ENCODE assay signal across 28 mouse cellular contexts in the genomic region with DNA sequence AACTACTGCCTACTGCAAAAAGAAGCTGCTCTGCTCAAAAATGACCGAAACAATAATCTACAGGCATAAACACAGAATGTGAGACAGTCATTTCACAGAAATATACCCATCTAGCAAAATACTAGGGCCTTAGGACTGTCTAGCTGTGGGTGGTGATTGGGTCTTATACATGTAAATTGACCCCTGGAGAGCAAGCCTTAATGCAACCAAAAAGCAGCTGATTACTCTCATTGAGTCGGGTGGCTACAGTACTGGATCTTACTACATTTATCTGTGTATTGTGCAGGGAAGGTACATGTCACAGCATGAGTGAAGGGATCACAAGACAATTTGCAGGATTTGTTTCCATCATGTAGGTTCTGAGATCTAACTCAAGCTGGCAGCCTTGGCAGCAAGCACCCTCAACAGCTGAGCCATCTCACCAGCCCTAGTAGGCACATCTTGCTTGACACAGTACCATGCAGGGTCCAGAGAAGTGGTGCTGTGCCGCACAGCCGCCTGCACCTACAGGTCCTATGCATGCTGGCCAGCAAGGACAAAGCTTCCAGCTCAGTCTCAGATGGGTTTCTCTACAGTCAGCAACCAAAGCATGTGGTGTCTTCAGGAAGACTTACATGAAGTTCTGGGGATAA. TPM values are rescaled to one million over a fixed set of nuclear protein-coding genes. Genes with fewer than 3 reads are reported as not detected.
DNase-seq lines count a peak whose midpoint lies in the region; ATAC-seq lines count a peak whose summit lies in the region.
"Had no signal": no experiment of that assay in that cellular context is flagged by ENCODE, and none has a peak within 500 bp of the region (broad histone marks: within the 10 kb centered on the region; RNA-seq: fewer than 3 reads in every experiment).

No protein-coding gene starts in this region.

- peaks cover 68% of the 10 kb centered on the region for H3K36me3 ChIP-seq in intestine, embryonic 14.5 days (ENCODE audit: control insufficient read depth, insufficient read depth, low read length)
- peaks cover 39% of the 10 kb centered on the region for H3K36me3 ChIP-seq in intestine, embryonic 16.5 days (ENCODE audit: control insufficient read depth, insufficient read depth, low read length)

- peak; percentile 20 for DNase-seq in intestine, embryonic 14.5 days (ENCODE audit: low spot score)
- peak; percentile 25 for DNase-seq in testis, postnatal 10 days (ENCODE audit: low spot score)
- DNase-seq in testis, postnatal 14 days (ENCODE audit: low spot score), result no peak
- DNase-seq in ZHBTc4 (ENCODE audit: low read depth, low spot score), result peak; percentile 61
- no peak for DNase-seq in spleen, adult 18-20 months
- DNase-seq: adrenal gland, adult 2 months; adrenal gland, postnatal 14 days; cerebellum, adult 11 months; cerebellum, adult 2 months; cerebellum, adult 9-11 months; cerebellum, postnatal 36 days; gastrocnemius, postnatal 10 days; gastrocnemius, postnatal 36 days; heart, adult 18-20 months; heart, postnatal 14 days; heart, postnatal 4 days had no signal

- WGBS in intestine, embryonic 14.5 days, result 94% methylated on average over 4 of the region's 4 CpGs
- WGBS in intestine, embryonic 16.5 days, result 90% methylated on average over 4 of the region's 4 CpGs

- ATAC-seq in intestine, embryonic 14.5 days (replicated peaks; ENCODE audit: low FRiP score, low TSS enrichment, low read depth), result no peak
- ATAC-seq in intestine, embryonic 16.5 days, result no peak
- ATAC-seq: CD4-positive, CD25-positive, alpha-beta regulatory T cell, adult 4 months; forebrain, embryonic 13.5 days; forebrain, embryonic 16.5 days; hindbrain, postnatal 0 days; inflammation-experienced regulatory T-cells, adult 6 months had no signal

- no peaks in the 10 kb centered on the region for H3K27me3 ChIP-seq in intestine, embryonic 14.5 days (replicated peaks; ENCODE audit: control insufficient read depth, insufficient read depth, low read length)
- H3K27me3 ChIP-seq in intestine, embryonic 16.5 days (replicated peaks; ENCODE audit: control insufficient read depth, insufficient read depth, low read length), result no peaks in the 10 kb centered on the region
- H3K27me3 ChIP-seq: forebrain, embryonic 13.5 days; heart, embryonic 13.5 days had no signal

- H3K9ac ChIP-seq in intestine, embryonic 14.5 days (ENCODE audit: low read length), result no peak overlapping the region
- no peak overlapping the region for H3K9ac ChIP-seq in intestine, embryonic 16.5 days (ENCODE audit: low read depth, low read length)
- H3K9ac ChIP-seq: forebrain, embryonic 13.5 days; heart, embryonic 13.5 days; hindbrain, embryonic 14.5 days had no signal

- no peak overlapping the region for H3K4me2 ChIP-seq in intestine, embryonic 14.5 days (ENCODE audit: low read length)
- no peak overlapping the region for H3K4me2 ChIP-seq in intestine, embryonic 16.5 days (ENCODE audit: low read depth, low read length)
- H3K4me2 ChIP-seq: forebrain, embryonic 13.5 days; heart, embryonic 13.5 days; hindbrain, embryonic 14.5 days had no signal

- no peaks in the 10 kb centered on the region for H3K4me1 ChIP-seq in intestine, embryonic 14.5 days (replicated peaks; ENCODE audit: control insufficient read depth, insufficient read depth, low read length)
- no peaks in the 10 kb centered on the region for H3K4me1 ChIP-seq in intestine, embryonic 16.5 days (ENCODE audit: control insufficient read depth, insufficient read depth, low read length)
- H3K4me1 ChIP-seq: forebrain, embryonic 10.5 days; forebrain, embryonic 13.5 days; heart, embryonic 10.5 days had no signal

- no peak overlapping the region for H3K27ac ChIP-seq in intestine, embryonic 14.5 days (ENCODE audit: low read depth)
- no peak overlapping the region for H3K27ac ChIP-seq in intestine, embryonic 16.5 days (ENCODE audit: low read length)
- H3K27ac ChIP-seq: forebrain, embryonic 10.5 days; forebrain, embryonic 13.5 days; heart, embryonic 10.5 days; heart, embryonic 13.5 days; hindbrain, embryonic 14.5 days; hindbrain, postnatal 0 days had no signal

- H3K9me3 ChIP-seq in intestine, embryonic 14.5 days (ENCODE audit: control insufficient read depth, low read length), result peaks cover 2% of the 10 kb centered on the region; the same call in 1 of the 2 replicates
- peaks cover 9% of the 10 kb centered on the region; the same call in 1 of the 2 replicates for H3K9me3 ChIP-seq in intestine, embryonic 16.5 days (ENCODE audit: control insufficient read depth, low read length)

- H3K4me3 ChIP-seq in intestine, embryonic 14.5 days (ENCODE audit: low read depth, low read length), result no peak overlapping the region
- H3K4me3 ChIP-seq in intestine, embryonic 16.5 days (ENCODE audit: low read length), result no peak overlapping the region
- H3K4me3 ChIP-seq: forebrain, embryonic 10.5 days; forebrain, embryonic 13.5 days; heart, embryonic 10.5 days; heart, embryonic 13.5 days had no signal

RNA-seq across cellular contexts. Expression of a gene that starts 12.2 kb away (rescaled TPM):
- 5.6 and 5.8 TPM in 2 replicates for polyA plus RNA-seq in intestine, embryonic 14.5 days (2014; fragmentation: Nextera tagmentation; extraction: Ambion mirVana)
- 4.9 and 6.2 TPM in 2 replicates for polyA plus RNA-seq in intestine, embryonic 16.5 days (2015; fragmentation: Nextera tagmentation; extraction: Ambion mirVana)

RNA-seq across cellular contexts. Expression of a gene that starts 12.8 kb away (rescaled TPM):
- 0.73 and 1.3 TPM in 2 replicates for polyA plus RNA-seq in intestine, embryonic 14.5 days (2014; fragmentation: Nextera tagmentation; extraction: Ambion mirVana)
- 0.54 TPM in 1 of 2 replicates, not detected in the other for polyA plus RNA-seq in intestine, embryonic 16.5 days (2015; fragmentation: Nextera tagmentation; extraction: Ambion mirVana)
- polyA plus RNA-seq: embryonic facial prominence, embryonic 11.5 days; heart, embryonic 16.5 days had no signal

RNA-seq across cellular contexts. Expression of a gene that starts 29.0 kb away (rescaled TPM):
- 52.6 and 55.9 TPM in 2 replicates for polyA plus RNA-seq in intestine, embryonic 14.5 days (2014; fragmentation: Nextera tagmentation; extraction: Ambion mirVana)
- polyA plus RNA-seq in intestine, embryonic 16.5 days (2015; fragmentation: Nextera tagmentation; extraction: Ambion mirVana), result 50.0 and 53.7 TPM in 2 replicates

RNA-seq across cellular contexts. Expression of a gene that starts 29.0 kb away (rescaled TPM):
- 27.4 and 27.5 TPM in 2 replicates for polyA plus RNA-seq in intestine, embryonic 14.5 days (2014; fragmentation: Nextera tagmentation; extraction: Ambion mirVana)
- 15.6 and 16.7 TPM in 2 replicates for polyA plus RNA-seq in intestine, embryonic 16.5 days (2015; fragmentation: Nextera tagmentation; extraction: Ambion mirVana)

RNA-seq across cellular contexts. Expression of a gene that starts 46.5 kb away (rescaled TPM):
- 10.4 and 12.3 TPM in 2 replicates for polyA plus RNA-seq in intestine, embryonic 14.5 days (2014; fragmentation: Nextera tagmentation; extraction: Ambion mirVana)
- polyA plus RNA-seq in intestine, embryonic 16.5 days (2015; fragmentation: Nextera tagmentation; extraction: Ambion mirVana), result 8.2 and 13.5 TPM in 2 replicates

Comparison
In these comparisons a context has a peak if more than half of its experiments do, and no peak if none do; other contexts are left out.
1. DNase-seq: peak in intestine, embryonic 14.5 days (single experiment), testis, postnatal 10 days (single experiment) and ZHBTc4 (single experiment); none in testis, postnatal 14 days (single experiment) and spleen, adult 18-20 months (0 of 2).